Mouse (Mus musculus): Measurements from ENCODE around the gene Xkr7.

The Xkr7 gene

DNA sequence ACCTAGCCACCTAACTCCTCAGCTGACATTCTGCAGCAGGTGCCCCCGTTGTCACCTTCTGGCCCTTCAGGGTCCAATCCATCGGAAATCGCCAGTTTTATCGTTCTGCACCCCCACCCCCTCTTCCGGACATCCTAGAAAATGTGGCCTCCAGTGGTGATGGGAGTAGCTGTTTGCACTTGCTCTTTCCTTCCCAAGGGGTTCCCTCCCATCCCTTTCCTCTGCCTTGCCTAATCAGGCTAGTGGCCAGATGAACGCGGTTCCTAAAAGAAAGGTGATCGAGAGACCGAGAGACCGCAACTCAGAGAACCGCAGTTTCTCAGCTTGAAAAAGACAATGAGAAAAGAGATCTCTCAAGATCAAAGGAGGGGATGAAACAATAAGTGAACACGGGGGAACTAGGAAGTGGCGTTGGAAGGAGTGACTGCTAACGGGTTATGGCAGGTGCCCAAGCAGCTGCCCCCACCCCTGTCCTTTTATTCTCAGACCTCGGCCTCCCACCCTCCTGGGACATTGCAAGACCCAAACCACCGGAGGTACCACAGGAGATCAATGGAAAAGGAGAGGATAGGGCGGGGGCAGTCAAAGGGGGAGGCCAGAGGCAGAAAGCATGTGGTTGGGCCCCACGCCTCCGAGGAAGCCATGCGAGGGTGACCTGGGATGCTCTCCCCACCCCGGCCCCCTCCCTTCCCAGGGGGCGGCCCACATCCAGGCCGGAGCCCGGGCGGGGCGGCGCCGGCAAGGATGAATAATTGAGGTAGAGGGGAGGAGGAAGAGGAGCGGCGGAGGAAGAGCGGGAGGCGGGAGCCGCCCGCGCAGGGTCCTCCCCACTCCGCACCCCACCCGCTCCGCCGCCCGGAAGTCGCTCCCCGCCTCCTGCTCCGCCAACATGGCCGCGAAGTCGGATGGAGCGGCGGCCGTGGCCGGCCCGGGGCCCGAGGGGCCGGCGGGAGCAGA is at the start of gene Xkr7:
TSS of gene Xkr7 (plus strand) at position 727 of the 957 bp plus-strand sequence.
- DNase-seq (ENCODE audit: low read depth, low spot score): no peak

DNA sequence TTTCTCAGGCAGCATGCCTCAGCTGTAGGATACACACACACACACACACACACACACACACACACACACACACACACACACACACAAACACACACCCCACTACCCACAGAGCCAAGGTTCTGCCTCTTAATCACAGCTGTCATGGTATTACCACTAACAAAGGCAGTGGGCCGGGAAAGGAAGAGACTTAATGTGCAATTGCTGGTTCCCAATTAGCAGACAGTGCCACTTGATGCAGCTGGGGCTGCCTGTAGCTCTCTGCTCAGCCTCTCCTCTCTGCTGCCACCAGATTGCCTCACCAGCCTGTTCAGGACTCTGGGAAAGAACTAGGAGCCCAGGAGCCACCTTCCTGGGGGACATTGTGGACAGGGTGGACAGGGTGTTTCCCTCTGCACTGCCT is 46.1 kb upstream of the Xkr7 start:
- no peak for DNase-seq (ENCODE audit: low read depth, low spot score)

GRCm38 (mm10) chr2:152991529-152991928 is 40.1 kb upstream of the Xkr7 start:
- no peak for DNase-seq (ENCODE audit: low read depth, low spot score)

GRCm38 (mm10) chr2:152997046-152997445 is 34.6 kb upstream of the Xkr7 start:
- no peak for DNase-seq (ENCODE audit: low read depth, low spot score)

DNA sequence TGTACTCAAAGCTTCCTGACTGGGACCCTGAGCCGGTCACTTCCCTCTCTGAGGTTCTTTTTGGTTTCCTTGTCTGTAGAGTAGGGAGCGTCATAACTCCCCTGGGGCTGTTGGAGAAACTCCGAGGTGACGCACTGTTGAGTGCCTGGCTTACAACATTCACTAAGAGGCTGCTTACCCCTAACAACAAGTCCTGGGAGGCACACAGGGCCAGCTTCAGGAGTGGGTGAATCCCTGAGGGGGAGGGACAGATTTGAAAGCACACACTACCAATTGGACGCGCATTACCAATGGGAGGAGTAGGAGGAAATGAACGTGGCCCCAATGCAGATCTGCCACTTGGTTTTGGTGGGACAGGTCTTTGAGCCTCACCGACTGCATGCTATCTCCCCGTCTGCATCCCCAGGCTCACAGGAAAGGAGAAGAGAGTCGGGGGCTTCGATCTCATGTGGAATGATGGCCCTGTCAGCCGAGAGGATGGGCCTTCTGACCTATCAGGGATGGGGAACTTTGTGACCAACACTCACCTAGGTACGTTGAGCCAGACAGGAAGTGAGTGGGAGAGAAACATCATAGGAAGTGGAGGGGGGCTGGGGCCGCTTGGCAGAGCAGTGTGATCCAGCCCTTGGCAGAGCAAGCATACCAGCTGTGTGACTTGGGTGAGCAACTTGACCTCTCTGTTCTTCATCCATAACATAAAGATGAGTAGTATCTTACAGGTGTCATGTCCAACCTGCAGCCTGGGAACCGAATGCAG is 29.0 kb upstream of the Xkr7 start:
- DNase-seq (ENCODE audit: low read depth, low spot score): no peak

DNA sequence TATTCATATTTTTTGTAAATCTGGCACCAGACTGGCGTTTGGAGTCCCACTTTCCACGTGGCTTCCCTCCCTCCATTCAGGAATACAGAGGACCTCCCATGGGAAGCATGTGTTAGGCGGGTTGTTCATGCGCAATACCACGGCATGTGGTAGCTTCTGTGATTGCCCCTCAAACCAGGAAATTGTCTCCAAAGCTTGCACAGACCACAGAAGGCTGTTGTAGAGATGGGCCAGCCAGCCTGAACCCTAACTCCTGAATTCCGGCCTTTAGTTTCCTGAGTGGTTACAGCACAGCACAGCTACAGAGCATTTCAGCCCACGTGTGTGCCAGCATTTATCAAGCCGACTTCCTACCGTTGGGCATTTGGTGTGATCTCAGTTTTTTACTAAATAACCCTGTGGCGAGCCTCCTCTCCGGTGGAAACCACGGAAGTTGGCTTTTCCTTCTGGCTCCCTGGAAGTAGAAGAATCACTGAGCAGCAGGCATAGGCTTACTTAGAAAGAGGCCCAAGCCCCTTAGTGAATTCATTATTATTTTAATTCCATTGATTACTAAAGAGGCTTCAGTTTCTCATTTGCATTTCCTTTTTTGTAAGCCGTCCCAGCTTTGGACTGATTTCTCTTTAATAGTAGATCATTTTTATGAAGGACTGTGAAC is 27.8 kb upstream of the Xkr7 start:
- DNase-seq (ENCODE audit: low read depth, low spot score): no peak

GRCm38 (mm10) chr2:153005981-153006380 is 25.7 kb upstream of the Xkr7 start:
- DNase-seq (ENCODE audit: low read depth, low spot score): no peak

- DNase-seq (ENCODE audit: low read depth, low spot score): no peak
Observed at GRCm38 (mm10) chr2:153009192-153009973, 22.3 kb upstream of the Xkr7 start.

GRCm38 (mm10) chr2:153013724-153014515 is 17.7 kb upstream of the Xkr7 start:
- DNase-seq (ENCODE audit: low read depth, low spot score): no peak

DNA sequence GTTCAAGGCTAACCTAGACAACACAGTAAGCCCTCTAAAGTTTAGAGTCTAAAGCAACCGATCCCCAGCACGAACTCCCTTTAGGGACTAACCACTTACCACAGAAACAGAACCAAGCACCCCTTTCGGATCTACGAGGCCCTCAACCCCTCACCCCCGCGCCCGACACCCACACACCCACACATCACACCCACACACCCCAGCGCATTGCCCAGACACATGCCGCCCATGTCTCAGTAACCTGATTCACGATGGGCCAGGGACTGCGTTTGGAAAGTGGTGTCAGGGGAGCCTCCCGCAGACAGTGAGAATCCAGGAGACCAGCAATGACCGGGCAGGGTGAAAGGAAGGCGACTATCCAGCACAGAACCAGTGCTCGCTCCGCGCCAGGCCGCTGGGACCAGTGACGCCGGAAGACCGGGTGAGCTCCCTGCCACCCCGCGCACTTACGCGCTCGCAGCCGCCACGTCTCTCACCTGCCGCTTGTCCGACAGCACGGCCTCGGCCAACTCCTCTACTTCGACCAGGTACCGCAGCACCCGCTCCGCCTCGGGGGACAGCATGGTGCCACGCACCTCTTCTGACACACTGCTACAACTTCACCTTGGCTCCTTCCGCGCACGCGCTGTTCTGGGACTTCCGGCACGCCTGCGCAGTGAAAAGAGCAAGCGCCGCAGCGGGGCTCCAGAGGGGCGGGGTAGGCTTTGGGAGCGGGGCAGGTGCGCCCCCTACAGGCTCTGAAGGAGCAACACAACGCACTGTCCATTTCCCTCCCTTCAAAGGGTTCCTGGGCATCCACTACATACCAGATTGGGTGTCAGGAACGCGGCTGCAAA is 16.7 kb upstream of the Xkr7 start, which contains the start of gene Pdrg1:
TSS of gene Pdrg1 (minus strand) at position 670 of the 836 bp plus-strand sequence.
- DNase-seq (ENCODE audit: low read depth, low spot score): peak; percentile 94

DNA sequence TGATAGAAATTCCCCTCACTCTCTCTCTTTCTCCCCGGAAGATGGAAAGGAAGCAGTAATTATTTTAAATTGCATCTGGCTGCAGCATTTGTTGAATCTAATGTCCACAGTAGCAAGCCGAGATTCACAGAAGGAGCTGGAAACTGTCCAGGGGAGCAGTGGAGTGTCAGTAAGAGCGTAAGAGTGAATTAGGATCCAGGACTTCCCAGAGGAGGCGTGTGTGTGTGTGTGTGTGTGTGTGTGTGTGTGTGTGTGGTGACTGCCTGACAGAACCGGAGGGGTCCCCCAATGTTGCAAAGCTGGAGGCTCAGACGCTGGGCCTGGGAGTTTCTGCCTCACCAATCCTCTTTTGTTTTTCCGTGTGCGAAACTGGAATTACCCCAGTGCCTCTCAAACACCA is 15.8 kb upstream of the Xkr7 start:
- DNase-seq (ENCODE audit: low read depth, low spot score): no peak

GRCm38 (mm10) chr2:153016786-153017185 is 14.9 kb upstream of the Xkr7 start:
- no peak for DNase-seq (ENCODE audit: low read depth, low spot score)

GRCm38 (mm10) chr2:153019355-153019754 is 12.3 kb upstream of the Xkr7 start:
- no peak for DNase-seq (ENCODE audit: low read depth, low spot score)

- DNase-seq (ENCODE audit: low read depth, low spot score): no peak
Observed at GRCm38 (mm10) chr2:153021163-153021562, 10.5 kb upstream of the Xkr7 start.

GRCm38 (mm10) chr2:153022855-153023254 is 8.8 kb upstream of the Xkr7 start:
- DNase-seq (ENCODE audit: low read depth, low spot score): no peak

DNA sequence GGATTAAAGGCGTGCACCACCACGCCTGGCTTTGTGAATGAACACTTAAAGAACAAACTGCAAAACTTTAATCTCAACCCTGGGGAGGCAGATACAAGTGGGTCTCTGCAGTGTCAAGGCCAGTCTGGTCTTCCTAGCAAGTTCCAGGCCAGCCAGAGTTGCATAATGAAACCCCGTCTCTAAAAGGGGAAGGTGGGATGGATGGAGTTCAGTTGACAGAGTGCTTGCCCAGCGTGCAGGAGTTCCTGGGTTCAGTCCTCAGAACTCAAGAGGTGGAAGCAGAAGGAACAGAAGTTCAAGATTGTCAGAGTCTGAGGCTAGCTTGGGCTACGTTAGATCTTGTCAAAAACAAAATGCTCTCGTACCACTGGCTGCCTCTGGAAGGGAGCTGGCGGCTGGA is 5.6 kb upstream of the Xkr7 start:
- no peak for DNase-seq (ENCODE audit: low read depth, low spot score)

DNA sequence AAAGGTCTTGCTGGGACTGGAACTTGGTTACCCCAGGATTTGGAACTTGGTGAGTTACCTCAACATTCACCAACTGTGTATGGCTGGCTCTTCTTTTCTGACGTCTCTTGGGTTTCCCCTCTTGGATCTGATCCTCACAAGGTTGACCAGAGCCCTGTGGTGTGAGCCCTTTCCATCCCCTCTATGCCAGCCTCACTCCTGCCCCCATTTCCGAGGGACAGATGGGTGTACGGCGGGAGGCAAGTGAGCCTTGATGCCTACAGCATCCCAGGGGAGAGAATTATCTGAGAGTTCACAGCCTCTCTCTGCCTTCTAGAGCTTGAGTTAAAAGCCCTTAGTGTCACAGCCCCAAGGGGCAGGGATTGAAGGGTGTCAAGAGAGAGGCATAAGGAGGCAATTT is 4.2 kb upstream of the Xkr7 start:
- DNase-seq (ENCODE audit: low read depth, low spot score): no peak

DNA sequence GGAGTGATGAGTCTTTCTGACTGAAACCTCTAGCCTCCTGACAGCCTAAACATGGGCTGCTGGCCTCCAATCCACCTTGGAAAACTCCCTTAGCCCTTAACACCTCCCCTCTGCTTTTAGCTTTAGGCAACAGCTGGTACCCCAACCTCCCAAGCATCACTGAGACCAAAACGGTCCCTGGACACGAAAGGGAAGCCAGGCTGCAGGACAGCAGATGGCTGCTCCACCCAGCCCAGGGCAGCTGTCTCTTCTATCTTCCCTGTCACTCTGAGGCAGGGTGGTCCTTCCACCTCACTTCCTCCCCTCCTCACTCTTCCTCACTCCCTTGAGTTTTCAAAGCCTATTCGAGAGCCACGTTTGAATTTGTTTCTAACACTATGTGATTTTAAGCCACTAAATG is 1.2 kb upstream of the Xkr7 start:
- DNase-seq (ENCODE audit: low read depth, low spot score): no peak

- DNase-seq (ENCODE audit: low read depth, low spot score): no peak
Observed at GRCm38 (mm10) chr2:153032083-153032842, 611 bp downstream of the Xkr7 start.
